Mouse (Mus musculus) brain, embryonic 14.5 days (tissue): ENCODE data around the gene Mid1.

Experiments
- CTCF ChIP-seq: fragments of 200-500 bp; IDR thresholded peaks from 2 replicates; pipeline ENCODE4 v1.5.1; 2012; ENCODE audit warnings: inconsistent platforms, mild to moderate bottlenecking, moderate library complexity, borderline replicate concordance; ENCODE audit not compliant: insufficient read depth, insufficient read length; ENCODE audit errors: extremely low read depth
- POLR2A ChIP-seq: fragments of 200-500 bp; IDR thresholded peaks from 2 replicates; pipeline ENCODE4 v1.6.1; 2012; ENCODE audit warnings: mild to moderate bottlenecking, inconsistent platforms, borderline replicate concordance; ENCODE audit not compliant: poor library complexity, insufficient read depth, insufficient read length, severe bottlenecking; ENCODE audit errors: extremely low read depth

- no peak for TF ChIP-seq POLR2A
- TF ChIP-seq CTCF: no peak
These were observed 295.9 kb downstream of the Mid1 start for GRCm38 (mm10) chrX:169980809-169981289.
